Mouse (Mus musculus) forebrain, embryonic 10.5 days (tissue): ENCODE data around the gene Tagln3. TPM values are rescaled to one million over a fixed set of nuclear protein-coding genes. Genes with fewer than 3 reads are reported as not detected.
A peak's percentile ranks its signal among the peaks of the same experiment; 100 is the strongest.

Experiments
- DNase-seq: peaks from one replicate; pipeline ENCODE4 v3.0.0-alpha.2; 2017; ENCODE audit warnings: low spot score; ENCODE audit errors: extremely low spot score
- H3K27ac ChIP-seq: fragments of 300-500 bp; sonication (generic); 2 replicates; pipeline ENCODE4 v1.5.1; 2016; ENCODE audit warnings: mild to moderate bottlenecking
- H3K27me3 ChIP-seq: fragments of 300-500 bp; sonication (generic); 2 replicates; pipeline ENCODE4 v1.6.1; 2016; ENCODE audit warnings: mild to moderate bottlenecking; ENCODE audit not compliant: poor library complexity, severe bottlenecking
- H3K36me3 ChIP-seq: fragments of 300-500 bp; sonication (generic); replicated peaks from 2 replicates; pipeline ENCODE4 v1.6.1; 2016; ENCODE audit warnings: mild to moderate bottlenecking, moderate library complexity
- H3K4me1 ChIP-seq: fragments of 300-500 bp; sonication (generic); 2 replicates; pipeline ENCODE4 v1.6.1; 2016
- H3K4me3 ChIP-seq: fragments of 300-500 bp; sonication (generic); 2 replicates; pipeline ENCODE4 v1.5.1; 2016; ENCODE audit warnings: mild to moderate bottlenecking, moderate library complexity
- H3K9me3 ChIP-seq: fragments of 300-500 bp; sonication (generic); 2 replicates; pipeline ENCODE4 v1.6.1; 2016; ENCODE audit warnings: mild to moderate bottlenecking, moderate library complexity
- WGBS: fragments of 180-500 bp; shearing (Covaris S2); methylation state at CpG from one replicate; pipeline ENCODE4 v1.1.7; 2016; 5-methylcytosine and 5-hydroxymethylcytosine counted together
- polyA plus RNA-seq: library from polyadenylated mRNA; unstranded; fragments of >200 nt; fragmentation: Nextera tagmentation; extraction: Ambion mirVana; gene quantifications from 2 replicates; pipeline ENCODE4 v1.2.1, GENCODE M21; 2016

The Tagln3 gene
- polyA plus RNA-seq, 1 experiment from 2014 or later = 104 TPM

DNA sequence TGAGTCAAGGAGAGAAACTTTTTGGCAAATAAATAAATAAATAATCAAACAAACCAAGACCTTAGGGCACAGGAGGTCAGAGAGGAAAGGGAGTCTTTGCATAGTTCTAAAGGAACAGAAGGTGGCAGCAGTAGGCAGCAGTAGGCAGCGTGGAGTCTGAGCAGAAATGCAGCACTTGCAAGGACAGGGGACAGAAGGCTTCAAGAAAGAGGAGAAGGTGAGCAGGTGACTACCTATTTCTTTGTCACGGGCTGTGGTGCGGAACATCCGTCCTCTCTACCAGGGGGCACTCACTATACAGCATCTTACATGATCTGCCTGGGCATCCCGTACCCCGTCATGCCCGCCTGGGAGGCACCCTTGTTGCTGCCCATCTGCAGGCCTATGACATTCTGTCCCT lies 13.1 kb downstream of the Tagln3 start:
- Histone ChIP-seq H3K4me3 (no peak overlapping the region), H3K36me3 (peaks cover 66% of the 10 kb centered on the region), H3K27ac (no peak overlapping the region), H3K4me1 (no peaks in the 10 kb centered on the region), H3K27me3 (no peaks in the 10 kb centered on the region), H3K9me3 (peaks cover 8% of the 10 kb centered on the region; the same call in 1 of the 2 replicates)
- 72% methylated on average over 7 of the region's 7 CpGs for WGBS
- DNase-seq = no peak

DNA sequence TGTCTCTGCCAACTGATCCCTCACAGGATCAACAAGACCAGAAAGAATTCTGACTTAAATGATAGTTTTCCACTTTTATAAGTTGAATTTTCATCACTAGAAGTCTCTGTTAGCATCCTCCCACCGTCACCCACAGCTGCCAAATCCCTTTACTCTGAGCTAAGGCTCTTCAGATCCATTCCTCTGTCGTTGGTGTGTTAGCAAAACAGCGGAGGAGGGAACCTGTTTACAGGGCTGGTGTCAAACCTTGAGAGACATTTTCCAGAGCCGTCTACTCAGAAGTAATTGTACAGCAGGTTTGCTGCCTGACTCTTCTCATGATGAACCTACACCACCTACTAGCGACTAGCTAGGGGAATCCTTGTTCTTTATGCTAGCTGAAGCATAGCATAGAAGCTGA lies 25.1 kb downstream of the Tagln3 start:
- Histone ChIP-seq H3K27ac (no peak overlapping the region), H3K4me1 (peaks cover 6% of the 10 kb centered on the region; the same call in 1 of the 2 replicates), H3K9me3 (no peaks in the 10 kb centered on the region), H3K36me3 (no peaks in the 10 kb centered on the region; the same call in 1 of the 2 replicates), H3K27me3 (no peaks in the 10 kb centered on the region), H3K4me3 (no peak overlapping the region)
- WGBS = 80% methylated on average over 5 of the region's 5 CpGs
- DNase-seq = no peak

- Histone ChIP-seq H3K4me1 (peaks cover 6% of the 10 kb centered on the region; the same call in 1 of the 2 replicates), H3K27ac (no peak overlapping the region), H3K4me3 (no peak overlapping the region), H3K9me3 (no peaks in the 10 kb centered on the region), H3K36me3 (no peaks in the 10 kb centered on the region), H3K27me3 (no peaks in the 10 kb centered on the region)
- no peak for DNase-seq
- 83% methylated on average over 6 of the region's 6 CpGs for WGBS
Measured at GRCm38 (mm10) chr16:45697996-45698395, 26.4 kb downstream of the Tagln3 start.

DNA sequence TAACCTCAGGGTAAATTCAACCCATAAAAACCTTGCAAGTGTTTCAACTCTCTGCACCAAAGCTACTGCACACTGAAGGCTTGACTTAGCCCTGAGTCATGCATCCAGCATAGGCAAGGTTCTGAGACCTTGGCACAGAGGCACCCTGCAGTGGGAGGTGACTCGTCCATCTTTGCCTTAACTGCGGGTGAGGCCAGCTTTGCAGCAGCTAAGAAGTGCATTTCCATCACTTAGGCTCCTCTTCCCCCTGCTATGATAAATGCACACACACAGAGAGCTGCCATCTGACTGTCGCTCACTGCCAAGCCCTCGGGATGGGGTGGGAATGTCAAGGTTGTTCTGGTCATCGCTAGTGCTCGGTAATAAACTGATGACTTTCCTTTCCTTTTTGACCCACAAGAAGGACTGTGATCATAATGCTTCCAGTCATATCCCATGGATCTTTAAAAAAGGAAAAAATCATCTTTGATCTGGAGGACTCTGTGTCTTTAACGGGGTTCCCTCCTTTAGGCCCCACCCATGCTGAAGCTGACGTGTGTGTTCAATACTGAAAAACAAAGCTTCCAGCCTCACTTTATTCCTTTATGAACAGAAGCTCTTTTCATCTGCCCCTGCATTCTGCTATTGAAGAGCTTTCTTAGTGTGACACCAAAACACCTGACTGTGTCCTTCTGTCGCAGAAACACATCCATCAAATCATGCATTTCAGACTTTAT lies 28.8 kb downstream of the Tagln3 start:
- DNase-seq = no peak
- no peak overlapping the region for H3K27ac ChIP-seq
- 87% methylated on average over 9 of the region's 9 CpGs for WGBS
- no peaks in the 10 kb centered on the region for H3K9me3 ChIP-seq
- H3K27me3 ChIP-seq = no peaks in the 10 kb centered on the region
- no peak overlapping the region for H3K4me3 ChIP-seq
- H3K4me1 ChIP-seq = peaks cover 9% of the 10 kb centered on the region
- H3K36me3 ChIP-seq = no peaks in the 10 kb centered on the region

- Histone ChIP-seq H3K27me3 (no peaks in the 10 kb centered on the region), H3K9me3 (no peaks in the 10 kb centered on the region), H3K4me3 (no peak within 1 kb of the TSS), H3K36me3 (no peaks in the 10 kb centered on the region), H3K4me1 (peaks cover 18% of the 10 kb centered on the region), H3K27ac (no peak within 1 kb of the TSS)
- 83% methylated on average over 10 of the region's 10 CpGs for WGBS
- no peak for DNase-seq
Measured at GRCm38 (mm10) chr16:45693558-45693957, 30.9 kb downstream of the Tagln3 start, which contains the start of gene Tmprss7. Gene Tmprss7 (minus strand): TSS chr16:45693658.

DNA sequence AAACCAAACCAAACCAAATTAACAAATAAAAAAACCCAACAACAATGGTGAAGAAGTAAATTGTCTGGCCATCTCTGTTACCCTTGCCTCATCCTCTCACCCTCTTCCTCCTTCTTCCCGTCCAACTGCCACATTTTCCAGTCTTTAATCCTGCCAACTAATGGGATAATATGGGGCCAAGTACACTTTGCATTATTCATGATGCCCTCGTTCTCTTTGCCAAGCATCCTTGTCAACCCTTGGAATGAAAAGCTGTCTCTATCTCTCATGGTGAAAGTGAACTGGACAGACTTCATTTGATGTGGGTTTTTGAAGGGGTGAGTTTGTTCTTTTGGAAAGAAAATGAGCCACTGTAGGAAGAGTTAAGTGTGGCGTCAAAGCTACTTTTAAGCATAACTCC lies 31.6 kb downstream of the Tagln3 start:
- H3K9me3 ChIP-seq = no peaks in the 10 kb centered on the region
- H3K4me1 ChIP-seq = peaks cover 15% of the 10 kb centered on the region
- WGBS = 81% methylated on average over 3 of the region's 3 CpGs
- H3K36me3 ChIP-seq = no peaks in the 10 kb centered on the region
- DNase-seq = no peak
- no peak overlapping the region for H3K27ac ChIP-seq
- H3K27me3 ChIP-seq = no peaks in the 10 kb centered on the region
- H3K4me3 ChIP-seq = no peak overlapping the region

- 25% methylated on average over 4 of the region's 4 CpGs for WGBS
- Histone ChIP-seq H3K4me3 (no peak overlapping the region), H3K27ac (peak overlapping the region; percentile 57; the same call in 1 of the 2 replicates)
Measured at GRCm38 (mm10) chr16:45690178-45690577, 34.2 kb downstream of the Tagln3 start.

DNA sequence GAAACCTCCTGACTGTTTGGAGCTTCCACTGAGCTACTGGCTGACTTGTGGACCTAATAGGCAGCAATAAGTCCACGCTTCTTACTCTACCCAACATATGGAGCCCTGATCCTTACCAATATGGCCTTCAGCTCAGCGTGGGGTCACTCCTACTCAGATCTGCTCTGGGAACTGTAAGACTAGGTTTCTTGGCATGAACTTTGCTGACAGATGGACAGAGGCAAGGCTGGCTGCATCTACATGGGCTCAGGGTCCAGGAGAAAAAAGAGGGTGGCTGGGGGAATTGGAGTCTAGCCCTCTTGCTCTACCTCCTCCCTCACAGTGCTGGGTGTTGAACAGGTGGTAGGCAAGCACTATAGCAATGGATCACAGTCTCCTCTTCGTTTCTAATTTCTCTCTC lies 37.6 kb downstream of the Tagln3 start:
- DNase-seq = no peak
- WGBS = 83% methylated on average over 3 of the region's 3 CpGs
- Histone ChIP-seq H3K27me3 (no peaks in the 10 kb centered on the region), H3K9me3 (no peaks in the 10 kb centered on the region), H3K36me3 (no peaks in the 10 kb centered on the region), H3K4me3 (no peak overlapping the region), H3K4me1 (peaks cover 12% of the 10 kb centered on the region), H3K27ac (no peak overlapping the region)

More at GRCm38 (mm10) chr16:45690178-45690577, 34.2 kb downstream of the Tagln3 start:
- no peaks in the 10 kb centered on the region for H3K27me3 ChIP-seq
- DNase-seq = peak; percentile 23
- no peaks in the 10 kb centered on the region for H3K9me3 ChIP-seq
- peaks cover 12% of the 10 kb centered on the region for H3K4me1 ChIP-seq
- H3K36me3 ChIP-seq = no peaks in the 10 kb centered on the region

- 69% methylated on average over 3 of the region's 3 CpGs for WGBS
- H3K4me3 ChIP-seq = no peak overlapping the region
- no peak for DNase-seq
Measured at GRCm38 (mm10) chr16:45685295-45685694, 39.1 kb downstream of the Tagln3 start.

GRCm38 (mm10) chr16:45684815-45685214 lies 39.6 kb downstream of the Tagln3 start:
- Histone ChIP-seq H3K4me1 (peaks cover 1% of the 10 kb centered on the region), H3K4me3 (no peak overlapping the region), H3K9me3 (no peaks in the 10 kb centered on the region), H3K27ac (no peak overlapping the region), H3K36me3 (no peaks in the 10 kb centered on the region), H3K27me3 (no peaks in the 10 kb centered on the region)
- 16% methylated on average over 8 of the region's 8 CpGs for WGBS
- peak; percentile 73 for DNase-seq

More at GRCm38 (mm10) chr16:45685295-45685694, 39.1 kb downstream of the Tagln3 start:
- Histone ChIP-seq H3K27ac (no peak overlapping the region), H3K4me1 (peaks cover 6% of the 10 kb centered on the region), H3K9me3 (no peaks in the 10 kb centered on the region), H3K27me3 (no peaks in the 10 kb centered on the region), H3K36me3 (no peaks in the 10 kb centered on the region)

DNA sequence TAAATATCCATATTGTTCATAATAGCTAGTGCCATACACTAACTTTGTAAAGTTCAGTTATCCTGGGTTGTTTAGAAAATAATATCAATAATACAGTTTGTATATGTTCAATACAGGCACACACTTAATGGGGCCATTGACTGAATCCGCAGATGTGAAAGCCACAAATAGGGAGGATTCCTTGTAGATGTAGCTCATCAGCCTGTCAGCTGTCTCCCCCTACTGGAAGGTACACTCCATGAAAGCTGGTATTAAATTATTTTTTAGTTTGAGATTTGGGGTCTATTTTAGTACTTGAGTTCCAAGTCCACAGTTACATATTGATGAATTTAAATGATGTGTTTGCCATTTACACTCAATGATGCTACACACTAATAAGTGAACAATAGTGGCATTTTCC lies 47.9 kb downstream of the Tagln3 start:
- Histone ChIP-seq H3K4me1 (no peaks in the 10 kb centered on the region), H3K9me3 (no peaks in the 10 kb centered on the region), H3K36me3 (no peaks in the 10 kb centered on the region), H3K27ac (no peak overlapping the region), H3K4me3 (no peak overlapping the region), H3K27me3 (no peaks in the 10 kb centered on the region)
- 50% methylated on average over 1 of the region's 1 CpGs for WGBS
- no peak for DNase-seq

- Histone ChIP-seq H3K36me3 (no peaks in the 10 kb centered on the region), H3K27me3 (no peaks in the 10 kb centered on the region), H3K4me3 (no peak overlapping the region), H3K4me1 (no peaks in the 10 kb centered on the region), H3K27ac (no peak overlapping the region), H3K9me3 (no peaks in the 10 kb centered on the region)
- 87% methylated on average over 4 of the region's 4 CpGs for WGBS
- no peak for DNase-seq
Measured at GRCm38 (mm10) chr16:45670005-45670404, 54.4 kb downstream of the Tagln3 start.

DNA sequence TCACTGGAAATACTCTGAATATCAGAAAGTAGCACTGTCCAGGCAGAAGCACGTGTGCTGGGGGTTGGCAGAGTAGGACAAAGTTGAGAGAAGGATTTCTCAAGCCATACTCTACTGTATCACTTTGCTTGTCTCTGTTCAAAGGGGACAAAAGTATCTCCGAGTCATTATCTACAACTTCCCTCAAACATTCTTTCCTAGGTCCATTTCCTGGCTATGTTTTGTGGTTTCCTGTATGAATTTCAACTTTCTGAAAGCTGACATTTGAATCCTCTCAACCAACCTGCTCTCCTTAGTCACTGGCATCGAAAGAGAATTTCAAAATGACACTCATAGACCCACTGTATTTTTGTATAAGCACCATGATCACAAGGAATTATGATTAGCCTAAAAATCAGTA lies 56.2 kb downstream of the Tagln3 start:
- 67% methylated on average over 3 of the region's 3 CpGs for WGBS
- Histone ChIP-seq H3K4me3 (no peak overlapping the region), H3K9me3 (no peaks in the 10 kb centered on the region), H3K36me3 (no peaks in the 10 kb centered on the region), H3K27me3 (no peaks in the 10 kb centered on the region), H3K27ac (no peak overlapping the region), H3K4me1 (no peaks in the 10 kb centered on the region)
- no peak for DNase-seq
